Mouse (Mus musculus) testis, adult 2 months (tissue): Measurements from ENCODE around the gene Prr14. TPM values are rescaled to one million over a fixed set of nuclear protein-coding genes. Genes with fewer than 3 reads are reported as not detected.
A peak's percentile ranks its signal among the peaks of the same experiment; 100 is the strongest.
"Not testable (repeated sequence)": the region's sequence is repeated elsewhere in the genome, so short reads cannot be mapped to it uniquely, and the experiment has no call there.

Experiments used
- H3K27ac ChIP-seq: fragments of 200-500 bp; 2 replicates; pipeline ENCODE4 v1.5.1; 2012; ENCODE audit warnings: low read depth, low read length; ENCODE audit not compliant: control insufficient read depth, insufficient read depth
- H3K27me3 ChIP-seq: fragments of 200-500 bp; 2 replicates; pipeline ENCODE4 v1.6.1; 2012; ENCODE audit warnings: mild to moderate bottlenecking, low read length, moderate library complexity; ENCODE audit not compliant: control insufficient read depth, insufficient read depth
- H3K36me3 ChIP-seq: fragments of 200-500 bp; 2 replicates; pipeline ENCODE4 v1.6.1; 2012; ENCODE audit warnings: mild to moderate bottlenecking, low read length; ENCODE audit not compliant: control insufficient read depth, insufficient read depth
- H3K4me1 ChIP-seq: fragments of 200-500 bp; 2 replicates; pipeline ENCODE4 v1.6.1; 2012; ENCODE audit warnings: low read length; ENCODE audit not compliant: control insufficient read depth, insufficient read depth
- H3K4me3 ChIP-seq: fragments of 200-500 bp; 2 replicates; pipeline ENCODE4 v1.5.1; 2012; ENCODE audit warnings: low read depth, mild to moderate bottlenecking, low read length, moderate library complexity, mixed read lengths; ENCODE audit not compliant: control insufficient read depth
- CTCF ChIP-seq: fragments of 200-500 bp; IDR thresholded peaks from 2 replicates; pipeline ENCODE4 v1.5.1; 2012; ENCODE audit warnings: low read depth, mild to moderate bottlenecking, inconsistent platforms, low read length, moderate library complexity; ENCODE audit not compliant: control insufficient read depth, insufficient read depth, insufficient replicate concordance
- POLR2A ChIP-seq: fragments of 200-500 bp; IDR thresholded peaks from 2 replicates; pipeline ENCODE4 v1.6.1; 2012; ENCODE audit warnings: low read depth, mild to moderate bottlenecking, inconsistent platforms, low read length, moderate library complexity; ENCODE audit not compliant: control insufficient read depth
- polyA plus RNA-seq: library from polyadenylated mRNA; depleted of rRNA; stranded (reverse); fragments of >200 nt; gene quantifications from 2 replicates; pipeline ENCODE4 v1.2.3, GENCODE M21; 2012

Prr14 gene
- polyA plus RNA-seq, 1 experiment: 55.4 TPM

- no peak overlapping the region for H3K27ac ChIP-seq
- H3K4me1 ChIP-seq: no peaks in the 10 kb centered on the region; the same call in none of the 2 replicates
- H3K27me3 ChIP-seq: no peaks in the 10 kb centered on the region
- TF ChIP-seq POLR2A (no peak), CTCF (no peak)
- H3K4me3 ChIP-seq: no peak overlapping the region
- H3K36me3 ChIP-seq: no peaks in the 10 kb centered on the region
These were observed 5.8 kb downstream of the Prr14 start for GRCm38 (mm10) chr7:127465191-127465590.

DNA sequence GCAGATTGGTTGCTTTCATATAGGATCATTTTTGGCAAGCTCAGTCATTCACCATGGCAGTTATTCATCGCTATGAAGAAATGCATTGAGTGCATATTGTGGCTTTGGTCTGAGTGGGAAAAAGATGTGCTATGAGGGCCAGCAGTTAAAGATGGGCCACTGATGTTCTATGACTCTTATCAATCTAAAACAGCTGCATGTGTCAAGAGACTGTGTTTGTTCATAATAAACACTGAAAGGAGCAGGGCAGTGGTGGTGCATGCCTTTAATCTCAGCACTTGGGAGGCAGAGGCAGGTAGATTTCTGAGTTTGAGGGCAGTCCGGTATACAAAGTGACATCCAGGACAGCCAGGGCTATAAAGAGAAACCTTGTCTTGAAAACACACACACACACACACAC is 6.3 kb downstream of the Prr14 start:
- H3K36me3 ChIP-seq, H3K4me3 ChIP-seq, H3K4me1 ChIP-seq, H3K27ac ChIP-seq, H3K27me3 ChIP-seq: not testable (repeated sequence)

GRCm38 (mm10) chr7:127466606-127467005 is 7.2 kb downstream of the Prr14 start:
- Histone ChIP-seq H3K36me3 (no peaks in the 10 kb centered on the region; the same call in 1 of the 2 replicates), H3K27ac (no peak overlapping the region), H3K27me3 (no peaks in the 10 kb centered on the region), H3K4me1 (no peaks in the 10 kb centered on the region; the same call in none of the 2 replicates), H3K4me3 (no peak overlapping the region)
- no peak for TF ChIP-seq POLR2A
- TF ChIP-seq CTCF: no peak

GRCm38 (mm10) chr7:127470011-127470715 is 10.8 kb downstream of the Prr14 start:
- Histone ChIP-seq H3K4me3 (peak overlapping the region; percentile 97), H3K27me3 (no peaks in the 10 kb centered on the region), H3K27ac (peak overlapping the region; percentile 97), H3K36me3 (no peaks in the 10 kb centered on the region; the same call in 1 of the 2 replicates), H3K4me1 (peaks cover 4% of the 10 kb centered on the region)
- no peak for TF ChIP-seq CTCF
- no peak for TF ChIP-seq POLR2A

GRCm38 (mm10) chr7:127470743-127471645 is 11.6 kb downstream of the Prr14 start:
- TF ChIP-seq CTCF (no peak), POLR2A (peak; percentile 38; the same call in 1 of the 2 replicates)
- Histone ChIP-seq H3K4me3 (peak overlapping the region; percentile 97), H3K36me3 (no peaks in the 10 kb centered on the region; the same call in 1 of the 2 replicates), H3K27me3 (no peaks in the 10 kb centered on the region), H3K27ac (peak overlapping the region; percentile 98), H3K4me1 (peaks cover 4% of the 10 kb centered on the region)

DNA sequence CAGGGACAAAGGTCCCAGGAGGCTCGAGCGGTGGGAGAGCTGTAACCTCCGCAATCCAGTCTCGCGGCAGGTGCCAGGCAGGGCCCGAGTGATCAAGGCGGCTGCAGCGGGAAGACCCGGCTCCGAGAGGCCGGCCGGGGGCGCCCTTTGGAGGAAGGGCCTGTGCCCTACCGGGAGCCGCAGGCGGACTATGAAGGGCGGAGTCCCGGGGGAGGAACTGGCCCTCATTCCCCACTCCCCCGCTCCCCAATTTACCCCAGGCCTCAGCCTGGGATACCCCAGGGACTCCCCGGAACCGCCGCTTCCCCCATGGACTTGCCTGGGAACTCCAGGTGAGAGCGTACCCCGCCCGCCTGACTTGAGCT is 12.2 kb downstream of the Prr14 start:
- TF ChIP-seq CTCF (no peak), POLR2A (no peak)
- Histone ChIP-seq H3K4me1 (peaks cover 6% of the 10 kb centered on the region), H3K4me3 (peak overlapping the region; percentile 97), H3K27me3 (no peaks in the 10 kb centered on the region), H3K27ac (peak overlapping the region; percentile 98), H3K36me3 (peaks cover 3% of the 10 kb centered on the region)

- peak overlapping the region; percentile 97 for H3K4me3 ChIP-seq
- TF ChIP-seq CTCF (no peak), POLR2A (no peak)
- no peaks in the 10 kb centered on the region for H3K27me3 ChIP-seq
- H3K27ac ChIP-seq: peak overlapping the region; percentile 98
- H3K36me3 ChIP-seq: peaks cover 3% of the 10 kb centered on the region
- H3K4me1 ChIP-seq: peaks cover 6% of the 10 kb centered on the region
These were observed 12.6 kb downstream of the Prr14 start for GRCm38 (mm10) chr7:127472060-127472459.
